Mouse (Mus musculus): ENCODE results near the gene Nrbf2. TPM values are rescaled to one million over a fixed set of nuclear protein-coding genes. Genes with fewer than 3 reads are reported as not detected.

The Nrbf2 gene
- polyA plus RNA-seq (2012; fragmentation: generic; extraction: Trizol), result 10 to 100 TPM in 1 of 2 experiments, 1 to 10 TPM in 1; 3.0 to 12.7 TPM

GRCm38 (mm10) chr10:67285176-67285814 lies at the start of gene Nrbf2:
Gene Nrbf2 (minus strand): TSS chr10:67285305.

Other genes with a start within 250 kb of the Nrbf2 start
- gene Jmjd1c, start 189.2 kb downstream of the Nrbf2 start, polyA plus RNA-seq (2012; fragmentation: generic; extraction: Trizol), result 1 to 10 TPM in 1 of 2 experiments, under 1 TPM in 1; 0.22 to 4.3 TPM
- gene Reep3, start 188.4 kb downstream of the Nrbf2 start, polyA plus RNA-seq (2012; fragmentation: generic; extraction: Trizol), result 10 to 100 TPM in 1 of 2 experiments, 1 to 10 TPM in 1; 5.2 to 11.4 TPM

Measured in C3H10T1/2 (cell line).